Mouse (Mus musculus) G1E (cell line): ENCODE results near the gene Gnb5. TPM values are rescaled to one million over a fixed set of nuclear protein-coding genes. Genes with fewer than 3 reads are reported as not detected.

Experiments used
- ATAC-seq: 2 replicates; pipeline ENCODE4 v1.8.0; 2016; ENCODE audit warnings: mild to moderate bottlenecking; ENCODE audit not compliant: insufficient number of reproducible peaks, poor library complexity, low FRiP score, severe bottlenecking; ENCODE audit errors: extremely low read depth
- DNase-seq: peaks from one replicate; pipeline ENCODE4 v3.0.0; 2012; ENCODE audit warnings: low spot score
- H3K27me3 ChIP-seq: 2 replicates; pipeline ENCODE4 v1.6.1; 2012; ENCODE audit warnings: mild to moderate bottlenecking, low read length, inconsistent platforms; ENCODE audit not compliant: insufficient read depth
- H3K36me3 ChIP-seq: replicated peaks from 2 replicates; pipeline ENCODE3; 2012; ENCODE audit warnings: mild to moderate bottlenecking, inconsistent platforms
- H3K4me1 ChIP-seq: 2 replicates; pipeline ENCODE4 v1.6.1; 2012; ENCODE audit warnings: low read depth, low read length, inconsistent platforms, mixed read lengths; ENCODE audit not compliant: insufficient read depth
- H3K4me3 ChIP-seq: 2 replicates; pipeline ENCODE4 v1.5.1; 2012; ENCODE audit warnings: low read depth, mild to moderate bottlenecking, inconsistent platforms, low read length, moderate library complexity, mixed read lengths
- H3K9me3 ChIP-seq: replicated peaks from 2 replicates; pipeline ENCODE4 v1.6.1; 2012; ENCODE audit warnings: inconsistent platforms
- CTCF ChIP-seq: IDR thresholded peaks from 2 replicates; pipeline ENCODE4 v1.5.1; 2012; ENCODE audit warnings: low read depth, low read length, inconsistent platforms, mixed read lengths
- GATA1 ChIP-seq: IDR thresholded peaks from 2 replicates; pipeline ENCODE4 v1.6.1; 2012; ENCODE audit warnings: borderline replicate concordance, low read length, inconsistent platforms, mixed read lengths
- GATA2 ChIP-seq: IDR thresholded peaks from 2 replicates; pipeline ENCODE4 v1.6.1; 2012; ENCODE audit warnings: low read depth, low read length, inconsistent platforms, borderline replicate concordance
- POLR2AphosphoS5 ChIP-seq: IDR thresholded peaks from 2 replicates; pipeline ENCODE4 v1.6.1; 2012; ENCODE audit warnings: low read depth, low read length, inconsistent platforms; ENCODE audit not compliant: insufficient replicate concordance
- TAL1 ChIP-seq: conservative IDR thresholded peaks from 2 replicates; pipeline ENCODE4 v1.6.1; 2012; ENCODE audit warnings: low read depth, low read length, inconsistent platforms, mixed read lengths
- polyA plus RNA-seq: library from polyadenylated mRNA; stranded (reverse); fragments of >175 nt; gene quantifications from 2 replicates; pipeline ENCODE4 v1.2.3, GENCODE M21; 2012
- total RNA-seq, 2 experiments: library from RNA; stranded (forward) in 1 of 2; stranded (reverse) in 1 of 2; fragments of 200-1000 nt in 1 of 2; fragments of >200 nt in 1 of 2; fragmentation: Nextera tagmentation in 1 of 2; gene quantifications; 2 replicates each; pipeline ENCODE4 v1.2.3; 2014 to 2017

Gene Gnb5
- total and polyA plus RNA-seq, 3 experiments = 0.66 TPM; not detected in 2

- no peaks in the 10 kb centered on the region; the same call in 1 of the 2 replicates for H3K4me1 ChIP-seq
- no peak overlapping the region for H3K4me3 ChIP-seq
- DNase-seq (no peak), ATAC-seq (no peak)
- no peak for TF ChIP-seq POLR2AphosphoS5
- H3K9me3 ChIP-seq = peaks cover 12% of the 10 kb centered on the region
- H3K27me3 ChIP-seq = peaks cover 24% of the 10 kb centered on the region
- no peaks in the 10 kb centered on the region for H3K36me3 ChIP-seq
Measured at GRCm38 (mm10) chr9:75375606-75376005, 69.5 kb downstream of the Gnb5 start.

GRCm38 (mm10) chr9:75376428-75376827 lies 70.3 kb downstream of the Gnb5 start:
- H3K27me3 ChIP-seq = peaks cover 24% of the 10 kb centered on the region

GRCm38 (mm10) chr9:75378774-75379173 lies 72.7 kb downstream of the Gnb5 start:
- DNase-seq (no peak), ATAC-seq (no peak)
- Histone ChIP-seq H3K4me3 (no peak overlapping the region), H3K4me1 (no peaks in the 10 kb centered on the region), H3K36me3 (no peaks in the 10 kb centered on the region), H3K27me3 (peaks cover 10% of the 10 kb centered on the region), H3K9me3 (peaks cover 12% of the 10 kb centered on the region)
- no peak for TF ChIP-seq TAL1

More at GRCm38 (mm10) chr9:75376428-75376827, 70.3 kb downstream of the Gnb5 start:
- Histone ChIP-seq H3K4me3 (no peak overlapping the region), H3K36me3 (no peaks in the 10 kb centered on the region), H3K9me3 (peaks cover 12% of the 10 kb centered on the region), H3K4me1 (no peaks in the 10 kb centered on the region; the same call in 1 of the 2 replicates)
- ATAC-seq (no peak), DNase-seq (no peak)
- no peak for TF ChIP-seq POLR2AphosphoS5
- no peak for TF ChIP-seq GATA1
- no peak for TF ChIP-seq TAL1
- TF ChIP-seq CTCF = no peak
- TF ChIP-seq GATA2 = no peak

GRCm38 (mm10) chr9:75382825-75383224 lies 76.7 kb downstream of the Gnb5 start:
- Histone ChIP-seq H3K4me1 (no peaks in the 10 kb centered on the region), H3K27me3 (peaks cover 5% of the 10 kb centered on the region)
- TF ChIP-seq POLR2AphosphoS5 (no peak), GATA2 (no peak), GATA1 (no peak), CTCF (no peak), TAL1 (no peak)

GRCm38 (mm10) chr9:75383785-75384184 lies 77.7 kb downstream of the Gnb5 start:
- DNase-seq = no peak
- no peaks in the 10 kb centered on the region for H3K4me1 ChIP-seq
- H3K27me3 ChIP-seq = peaks cover 7% of the 10 kb centered on the region
- H3K36me3 ChIP-seq = peaks cover 33% of the 10 kb centered on the region
- H3K9me3 ChIP-seq = no peaks in the 10 kb centered on the region
- H3K4me3 ChIP-seq = no peak overlapping the region
- ATAC-seq = no peak
- TF ChIP-seq GATA2 = no peak
- TF ChIP-seq GATA1 = no peak
- no peak for TF ChIP-seq CTCF
- no peak for TF ChIP-seq POLR2AphosphoS5
- TF ChIP-seq TAL1 = no peak

More at GRCm38 (mm10) chr9:75382825-75383224, 76.7 kb downstream of the Gnb5 start:
- Histone ChIP-seq H3K4me3 (no peak overlapping the region), H3K36me3 (peaks cover 27% of the 10 kb centered on the region), H3K9me3 (no peaks in the 10 kb centered on the region)
- ATAC-seq = no peak
- no peak for DNase-seq

- DNase-seq (no peak), ATAC-seq (no peak)
- peaks cover 40% of the 10 kb centered on the region for H3K36me3 ChIP-seq
- H3K27me3 ChIP-seq = peaks cover 5% of the 10 kb centered on the region
- no peak overlapping the region for H3K4me3 ChIP-seq
- H3K9me3 ChIP-seq = no peaks in the 10 kb centered on the region
- H3K4me1 ChIP-seq = no peaks in the 10 kb centered on the region
- TF ChIP-seq TAL1 = no peak
- TF ChIP-seq POLR2AphosphoS5 = no peak
- no peak for TF ChIP-seq CTCF
- TF ChIP-seq GATA2 = no peak
- TF ChIP-seq GATA1 = no peak
Measured at GRCm38 (mm10) chr9:75384337-75384962, 78.4 kb downstream of the Gnb5 start.

DNA sequence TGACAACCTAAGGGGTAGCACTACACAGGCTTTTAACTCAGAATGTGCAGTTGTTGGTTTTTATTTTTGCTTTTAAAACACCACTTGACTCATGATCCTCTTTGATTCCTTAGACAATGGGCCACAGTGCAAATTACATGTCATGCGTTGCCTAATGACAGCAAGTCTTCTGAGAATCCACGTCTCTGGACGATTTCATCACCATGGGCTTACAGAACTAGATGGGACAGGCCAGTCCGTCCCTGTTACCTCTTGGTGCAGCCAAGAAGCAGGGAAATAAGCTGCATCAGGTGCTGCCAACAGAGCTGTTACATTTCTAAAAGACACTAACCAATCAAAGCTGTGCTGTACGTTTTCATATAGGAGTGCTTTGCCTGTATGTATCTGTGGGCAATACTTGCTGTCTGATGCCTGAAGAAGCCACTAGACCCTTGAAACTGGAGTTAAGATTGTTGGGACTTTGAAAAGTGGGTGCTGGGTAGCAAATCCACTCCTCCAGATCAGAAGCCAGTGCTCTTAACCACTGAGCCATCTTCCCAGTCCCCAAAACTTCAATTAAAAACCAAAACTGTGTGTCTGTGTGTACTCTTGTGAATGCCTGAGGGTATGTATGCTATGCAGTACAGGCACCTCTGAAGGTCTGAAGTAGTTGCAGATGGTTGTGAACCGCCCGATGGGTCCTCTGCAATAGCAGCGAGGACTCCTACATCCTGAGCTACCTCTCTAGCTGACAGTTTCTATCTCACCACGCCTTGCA lies 79.3 kb downstream of the Gnb5 start:
- H3K36me3 ChIP-seq = peaks cover 48% of the 10 kb centered on the region
- TF ChIP-seq GATA2 (no peak), TAL1 (no peak), CTCF (no peak), POLR2AphosphoS5 (no peak), GATA1 (no peak)
- ATAC-seq (no peak), DNase-seq (no peak)
- H3K27me3 ChIP-seq = peaks cover 2% of the 10 kb centered on the region
- no peaks in the 10 kb centered on the region for H3K4me1 ChIP-seq
- H3K9me3 ChIP-seq = no peaks in the 10 kb centered on the region
- H3K4me3 ChIP-seq = no peak overlapping the region
